Mouse (Mus musculus) thymus, postnatal 36 days (tissue): ENCODE measurements around the gene Ankrd39.

Source experiments
- DNase-seq, 2 experiments: peaks; one replicate each; pipeline ENCODE4 v3.0.0; 2022; ENCODE audit warnings: mixed read lengths in 2 of 2

The Ankrd39 gene

GRCm38 (mm10) chr1:36572140-36572700 lies 25.0 kb upstream of the Ankrd39 start:
- DNase-seq, result no peak

DNA sequence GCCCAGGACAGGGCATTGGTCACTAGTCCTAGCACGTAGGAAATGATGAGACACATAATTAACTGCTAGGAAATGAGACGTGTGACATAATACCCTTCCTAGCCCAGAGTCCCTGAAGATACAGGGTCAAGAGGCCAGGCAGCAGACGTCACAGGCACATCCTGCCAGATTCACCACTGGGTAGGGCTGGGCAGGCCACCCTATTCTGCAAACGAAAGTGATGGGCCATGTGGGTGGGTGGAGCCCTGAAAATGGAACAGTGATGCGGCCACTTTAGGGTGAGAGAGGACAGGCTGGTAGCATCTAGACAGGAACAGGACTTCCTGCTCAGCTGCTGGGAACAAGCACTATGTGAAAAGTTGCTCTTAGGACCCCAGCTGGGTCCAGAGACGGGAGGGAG lies 24.4 kb upstream of the Ankrd39 start:
- DNase-seq, result no peak

GRCm38 (mm10) chr1:36570320-36570719 lies 23.1 kb upstream of the Ankrd39 start:
- DNase-seq, result no peak

GRCm38 (mm10) chr1:36569694-36570276 lies 22.5 kb upstream of the Ankrd39 start:
- DNase-seq, result no peak

DNA sequence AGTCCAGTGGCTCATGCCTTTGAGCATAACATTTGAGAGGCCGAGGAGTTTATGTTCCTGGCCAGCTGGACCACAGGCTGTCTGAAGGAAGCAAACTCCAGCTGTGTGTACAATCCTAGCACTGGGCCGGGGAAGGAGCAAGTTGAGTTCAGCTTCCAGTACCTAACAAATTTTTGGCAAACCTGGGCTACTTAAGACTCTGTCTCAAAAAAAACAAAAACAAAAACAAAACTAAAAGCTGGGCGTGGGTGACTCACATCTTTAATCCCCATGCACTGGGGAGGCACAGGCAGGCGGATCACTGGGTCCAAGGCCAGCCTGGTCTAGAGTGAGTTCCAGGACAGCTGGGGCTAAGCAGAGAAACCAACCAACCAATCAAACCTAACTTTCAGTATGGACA lies 21.5 kb upstream of the Ankrd39 start:
- DNase-seq, result no peak

- DNase-seq, result no peak
Observed at GRCm38 (mm10) chr1:36567818-36568603, 20.8 kb upstream of the Ankrd39 start.

- no peak for DNase-seq
Observed at GRCm38 (mm10) chr1:36566425-36566824, 19.2 kb upstream of the Ankrd39 start.

DNA sequence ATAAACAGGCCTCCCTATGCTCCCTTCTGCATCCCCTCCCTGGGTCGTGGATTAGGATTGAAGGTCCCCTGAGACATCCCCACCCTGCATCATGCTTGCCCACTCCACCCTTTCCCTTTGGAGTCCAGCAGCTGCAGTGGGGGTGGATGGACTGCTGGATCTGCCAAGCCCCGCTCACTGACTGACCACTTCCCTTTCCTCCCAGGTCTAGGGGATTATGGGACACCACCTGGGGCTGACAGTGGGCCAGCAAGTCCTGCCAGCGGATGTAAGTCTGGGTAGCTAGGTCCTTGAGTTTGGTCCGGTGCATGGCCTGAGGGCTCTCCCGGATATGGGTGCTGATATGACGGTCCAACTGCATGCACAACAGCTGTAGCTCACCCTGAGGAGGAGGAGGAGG lies 16.9 kb upstream of the Ankrd39 start:
- no peak for DNase-seq

DNA sequence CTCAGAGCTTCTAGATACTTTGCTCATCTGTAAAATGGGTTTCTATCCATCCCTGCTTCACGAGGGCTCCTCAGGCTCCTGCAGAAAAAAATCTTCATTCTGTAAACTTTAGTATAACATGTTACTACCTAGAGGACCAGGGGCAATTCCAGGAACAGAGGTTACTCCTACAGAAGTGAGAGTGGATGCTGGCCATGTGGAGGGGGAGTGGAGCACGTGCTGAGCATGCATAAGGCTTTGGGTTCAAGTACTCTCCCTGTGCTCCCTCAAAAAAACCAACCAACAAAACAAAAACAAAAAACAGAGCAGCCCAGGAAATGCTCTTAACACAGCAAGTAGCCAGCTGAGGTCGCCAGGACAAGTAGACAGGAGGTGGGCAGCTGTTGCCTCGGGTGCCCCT lies 16.4 kb upstream of the Ankrd39 start:
- DNase-seq, result no peak

- DNase-seq, result no peak
Observed at GRCm38 (mm10) chr1:36563197-36563596, 16.0 kb upstream of the Ankrd39 start.

DNA sequence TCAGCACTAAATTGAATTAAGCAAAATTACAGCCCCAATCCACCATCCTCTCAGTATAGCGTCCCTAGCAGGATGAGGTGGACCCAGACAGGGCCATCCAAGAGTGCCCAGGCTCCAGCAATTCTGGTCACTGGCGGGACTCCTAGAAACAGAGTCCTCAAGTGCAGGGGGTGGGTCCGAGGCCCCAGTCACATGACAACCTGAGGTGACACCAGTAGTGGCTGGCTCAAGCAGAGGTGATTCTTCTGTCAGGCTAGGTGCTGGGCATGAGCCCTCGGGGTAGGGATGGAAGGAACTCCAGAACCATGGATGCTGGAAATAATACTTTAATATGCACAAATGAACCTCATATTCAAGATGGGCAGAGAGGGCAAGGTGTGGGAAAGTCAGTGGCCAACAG lies 15.1 kb upstream of the Ankrd39 start:
- no peak for DNase-seq

DNA sequence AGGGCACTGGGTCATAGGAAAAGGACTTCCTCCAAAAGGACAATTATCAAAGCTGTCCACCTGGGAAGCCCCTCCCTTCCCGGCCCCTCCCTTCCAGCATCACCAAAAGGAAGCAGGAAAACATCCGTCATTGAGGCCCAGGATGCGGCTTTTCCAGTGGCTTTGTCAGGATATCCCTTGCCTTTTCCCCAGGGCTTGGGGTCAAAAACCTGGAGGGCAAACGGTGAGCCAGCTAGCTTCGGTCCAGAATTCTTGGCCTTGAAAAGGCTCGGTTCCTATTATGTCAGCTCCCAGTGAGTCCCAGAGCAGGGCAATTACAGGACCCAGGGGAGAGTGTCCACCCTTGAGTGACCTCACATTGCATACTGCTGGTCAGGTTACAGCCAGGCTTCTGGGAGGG lies 13.7 kb upstream of the Ankrd39 start:
- no peak for DNase-seq

DNA sequence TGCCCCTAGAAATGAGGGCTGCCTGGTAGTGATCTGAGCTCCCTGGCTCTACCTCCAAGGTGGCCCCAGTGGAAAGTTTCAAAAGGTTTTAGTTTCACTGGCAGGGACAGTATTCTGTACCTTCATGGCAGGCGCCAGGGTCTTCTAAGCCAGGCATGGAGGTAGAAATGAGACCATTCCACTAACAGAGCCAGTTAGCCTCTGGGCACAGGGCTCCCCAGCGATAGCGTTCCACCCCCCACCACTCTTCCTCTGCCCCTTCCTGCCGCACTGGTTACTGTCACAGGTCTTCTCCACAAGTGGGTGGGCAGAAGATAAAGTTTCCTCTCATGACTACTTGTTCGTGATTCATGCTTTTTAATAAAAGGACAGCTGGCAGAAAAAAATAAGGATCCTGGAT lies 12.6 kb upstream of the Ankrd39 start:
- no peak for DNase-seq

DNA sequence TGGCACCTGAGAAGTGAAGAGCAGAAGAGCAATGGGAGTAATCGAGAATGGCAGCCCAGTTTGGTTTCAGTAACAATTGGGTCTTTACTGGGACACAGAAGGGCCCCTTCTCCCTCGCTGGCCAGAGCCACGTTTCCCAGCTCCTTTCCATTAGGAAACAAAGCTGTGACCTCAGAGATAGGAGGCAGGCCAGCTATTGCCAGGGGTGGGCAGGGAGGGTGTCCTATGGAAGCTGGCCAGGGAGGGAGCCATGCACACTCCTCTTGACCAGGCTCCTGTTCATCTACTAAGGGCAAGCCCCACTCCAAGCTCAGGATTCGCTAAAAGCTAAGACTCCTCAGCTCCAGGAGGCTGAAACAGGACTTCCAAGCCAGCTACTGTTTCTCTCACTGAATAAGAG lies 12.0 kb upstream of the Ankrd39 start:
- no peak for DNase-seq

GRCm38 (mm10) chr1:36558031-36558993 lies 11.1 kb upstream of the Ankrd39 start, which contains the start of gene Sema4c:
Gene Sema4c (minus strand): TSS chr1:36558349.
- DNase-seq, result peak; percentile 69 to 78

DNA sequence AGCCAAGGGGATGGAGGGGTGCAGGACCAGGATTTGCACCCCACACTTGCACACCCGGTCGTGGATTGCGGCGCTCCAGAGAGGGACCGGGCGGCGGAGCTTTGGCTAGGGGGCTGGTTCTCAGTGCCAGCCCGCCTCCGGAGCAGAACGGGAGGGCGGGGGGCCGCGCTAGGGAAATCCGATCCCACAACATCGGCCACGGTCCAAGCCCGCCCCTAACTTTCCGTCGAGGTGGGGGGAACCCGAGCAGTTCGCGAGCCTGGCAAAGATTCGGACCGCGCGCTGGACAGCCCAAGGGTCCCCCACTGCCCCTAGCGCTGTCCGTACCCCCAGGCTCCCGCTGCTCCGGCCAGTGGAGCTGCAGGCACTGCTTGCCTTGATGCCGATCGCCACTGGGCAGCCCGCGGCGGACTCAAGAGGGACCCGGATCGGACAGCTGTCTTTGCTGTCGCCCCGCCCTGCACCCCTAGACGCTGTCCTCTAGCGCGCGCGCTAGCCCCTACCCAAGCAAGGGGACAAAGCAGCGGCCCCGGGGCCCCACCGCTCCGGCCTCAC lies 10.3 kb upstream of the Ankrd39 start:
- DNase-seq, result peak in 1 of 2 experiments; percentile 55

DNA sequence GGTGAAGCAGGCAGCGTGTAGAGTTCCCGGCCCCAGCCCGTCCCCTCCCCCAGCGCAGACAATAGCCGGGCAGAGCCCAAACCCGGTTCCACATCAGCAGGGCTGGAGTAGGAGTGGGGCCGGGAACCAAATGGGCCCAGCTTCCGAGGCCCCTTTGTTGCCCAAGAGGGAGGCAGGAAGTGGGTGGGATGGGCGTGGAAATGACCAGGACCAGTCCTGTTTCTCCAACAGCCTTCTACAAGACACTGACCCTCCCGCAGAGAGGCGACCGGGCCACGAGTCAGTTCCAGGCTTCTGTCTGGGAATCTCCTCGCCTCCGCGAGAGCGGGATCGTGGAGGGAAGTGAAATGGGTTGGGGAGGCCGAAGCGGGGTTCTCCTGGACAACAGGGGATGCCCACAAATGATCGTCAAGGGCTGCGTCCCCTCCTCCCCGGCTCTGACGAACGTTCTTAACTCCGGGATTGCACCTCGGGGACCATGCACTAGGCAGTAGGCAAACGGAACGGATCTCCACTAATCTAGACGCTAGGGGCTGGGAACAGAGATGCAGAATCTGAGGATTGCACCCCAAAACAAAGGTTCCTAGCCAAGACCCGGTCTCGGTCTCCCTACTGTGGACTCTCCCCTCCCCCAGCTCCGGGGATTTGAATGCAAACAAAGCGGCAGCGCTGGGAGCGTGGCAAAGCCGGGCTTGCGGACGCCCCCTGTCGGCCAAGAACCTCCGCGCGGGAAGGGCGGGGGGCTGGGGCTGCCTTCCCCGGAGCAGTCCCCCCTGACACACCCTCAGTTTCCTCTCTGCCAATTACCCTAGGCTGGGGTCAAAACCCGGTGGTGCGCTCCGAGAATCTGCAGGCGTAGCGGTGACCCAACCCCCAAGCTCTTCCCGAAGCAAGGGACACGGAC lies 9.6 kb upstream of the Ankrd39 start:
- DNase-seq, result peak; percentile 89 to 91

GRCm38 (mm10) chr1:36555798-36556395 lies 8.7 kb upstream of the Ankrd39 start:
- peak in 1 of 2 experiments; percentile 27 for DNase-seq

DNA sequence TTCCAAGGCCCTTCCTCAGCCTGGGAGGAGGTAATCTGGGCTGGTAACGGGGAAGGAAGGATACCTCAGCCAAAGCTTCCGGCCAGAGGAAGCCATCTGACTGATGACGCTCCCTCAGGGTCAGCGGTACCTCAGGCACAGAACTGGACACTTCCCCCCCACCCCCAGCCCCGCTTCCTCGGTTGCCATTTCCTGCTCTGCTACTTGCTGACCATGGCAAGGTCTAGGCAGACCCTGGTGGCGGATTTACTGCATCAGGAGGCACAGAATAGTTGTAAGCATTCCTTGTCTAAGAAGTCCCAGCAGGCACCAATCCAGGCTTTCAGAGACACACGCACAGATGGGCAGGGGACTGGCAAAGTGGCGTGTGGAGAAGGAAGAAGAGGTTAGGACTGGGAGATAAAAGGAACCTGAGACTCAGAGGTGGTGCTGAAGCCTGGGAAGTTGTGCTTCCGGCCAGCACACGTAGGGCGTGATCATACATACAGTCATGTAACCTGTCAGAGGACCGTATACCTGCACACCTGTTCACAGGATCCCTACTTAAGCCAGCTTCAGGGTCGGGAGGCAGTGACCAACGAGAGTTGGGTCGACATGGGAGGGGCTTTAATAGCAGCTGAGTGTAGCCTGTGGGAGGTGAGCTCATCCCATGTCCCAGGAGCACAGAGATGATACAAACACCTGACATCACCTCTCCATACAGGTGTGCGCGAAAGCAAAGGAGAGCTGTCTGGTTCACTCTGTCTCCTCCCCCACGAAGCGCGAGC lies 7.6 kb upstream of the Ankrd39 start:
- DNase-seq, result no peak

- DNase-seq, result no peak
Observed at GRCm38 (mm10) chr1:36552506-36552905, 5.3 kb upstream of the Ankrd39 start.
